Mouse (Mus musculus) megakaryocyte, adult 5-6 weeks (primary cell): ENCODE measurements around the gene Creg1. TPM values are rescaled to one million over a fixed set of nuclear protein-coding genes. Genes with fewer than 3 reads are reported as not detected.

ENCODE experiments used
- ATAC-seq: 2 replicates; pipeline ENCODE4 v1.8.0; 2016; ENCODE audit warnings: mild to moderate bottlenecking, inconsistent platforms; ENCODE audit not compliant: poor library complexity, severe bottlenecking
- total RNA-seq, 2 experiments: library from RNA; stranded (forward) in 1 of 2; stranded (reverse) in 1 of 2; fragments of 153-499, 151-499 nt in 1 of 2; fragments of 221-1000, 200-1000 nt in 1 of 2; gene quantifications; 2 replicates each; pipeline versions ENCODE4 v1.2.3 to v1.2.4; 2015 to 2017

Creg1 gene
- total RNA-seq, 2 experiments from 2014 or later: 147 to 307 TPM

GRCm38 (mm10) chr1:165781911-165782310 is 18.4 kb downstream of the Creg1 start:
- no peak for ATAC-seq

GRCm38 (mm10) chr1:165786296-165786695 is 22.8 kb downstream of the Creg1 start:
- no peak for ATAC-seq

GRCm38 (mm10) chr1:165788511-165788910 is 25.0 kb downstream of the Creg1 start, which contains the start of gene Cd247:
Gene Cd247 (plus strand): TSS chr1:165788681.
- peak; percentile 65 for ATAC-seq

- ATAC-seq: no peak
These were observed 25.6 kb downstream of the Creg1 start for GRCm38 (mm10) chr1:165789066-165789660.

- ATAC-seq: peak; percentile 46
These were observed 26.4 kb downstream of the Creg1 start for GRCm38 (mm10) chr1:165789963-165790362.

GRCm38 (mm10) chr1:165790461-165791210 is 27.1 kb downstream of the Creg1 start:
- no peak for ATAC-seq

- no peak for ATAC-seq
These were observed 27.9 kb downstream of the Creg1 start for GRCm38 (mm10) chr1:165791411-165791810.

GRCm38 (mm10) chr1:165801709-165802310 is 38.3 kb downstream of the Creg1 start:
- no peak for ATAC-seq

GRCm38 (mm10) chr1:165803107-165803506 is 39.6 kb downstream of the Creg1 start:
- ATAC-seq: no peak

GRCm38 (mm10) chr1:165804133-165804532 is 40.6 kb downstream of the Creg1 start:
- no peak for ATAC-seq

GRCm38 (mm10) chr1:165810633-165811032 is 47.1 kb downstream of the Creg1 start:
- ATAC-seq: no peak

GRCm38 (mm10) chr1:165811170-165811569 is 47.6 kb downstream of the Creg1 start:
- ATAC-seq: peak; percentile 30; the same call in 1 of the 2 replicates

- ATAC-seq: no peak
These were observed 49.2 kb downstream of the Creg1 start for GRCm38 (mm10) chr1:165812775-165813174.

GRCm38 (mm10) chr1:165814116-165814515 is 50.6 kb downstream of the Creg1 start:
- no peak for ATAC-seq

- ATAC-seq: no peak
These were observed 51.2 kb downstream of the Creg1 start for GRCm38 (mm10) chr1:165814521-165815278.

- peak; percentile 47 for ATAC-seq
These were observed 52.8 kb downstream of the Creg1 start for GRCm38 (mm10) chr1:165816391-165816790.

GRCm38 (mm10) chr1:165817264-165817663 is 53.7 kb downstream of the Creg1 start:
- ATAC-seq: no peak

- ATAC-seq: peak; percentile 52
These were observed 54.8 kb downstream of the Creg1 start for GRCm38 (mm10) chr1:165818145-165818860.

GRCm38 (mm10) chr1:165819147-165819546 is 55.6 kb downstream of the Creg1 start:
- no peak for ATAC-seq

GRCm38 (mm10) chr1:165822031-165822430 is 58.5 kb downstream of the Creg1 start:
- ATAC-seq: no peak
